Comparison of ENCODE assay signal across 9 mouse cellular contexts in the genomic region with DNA sequence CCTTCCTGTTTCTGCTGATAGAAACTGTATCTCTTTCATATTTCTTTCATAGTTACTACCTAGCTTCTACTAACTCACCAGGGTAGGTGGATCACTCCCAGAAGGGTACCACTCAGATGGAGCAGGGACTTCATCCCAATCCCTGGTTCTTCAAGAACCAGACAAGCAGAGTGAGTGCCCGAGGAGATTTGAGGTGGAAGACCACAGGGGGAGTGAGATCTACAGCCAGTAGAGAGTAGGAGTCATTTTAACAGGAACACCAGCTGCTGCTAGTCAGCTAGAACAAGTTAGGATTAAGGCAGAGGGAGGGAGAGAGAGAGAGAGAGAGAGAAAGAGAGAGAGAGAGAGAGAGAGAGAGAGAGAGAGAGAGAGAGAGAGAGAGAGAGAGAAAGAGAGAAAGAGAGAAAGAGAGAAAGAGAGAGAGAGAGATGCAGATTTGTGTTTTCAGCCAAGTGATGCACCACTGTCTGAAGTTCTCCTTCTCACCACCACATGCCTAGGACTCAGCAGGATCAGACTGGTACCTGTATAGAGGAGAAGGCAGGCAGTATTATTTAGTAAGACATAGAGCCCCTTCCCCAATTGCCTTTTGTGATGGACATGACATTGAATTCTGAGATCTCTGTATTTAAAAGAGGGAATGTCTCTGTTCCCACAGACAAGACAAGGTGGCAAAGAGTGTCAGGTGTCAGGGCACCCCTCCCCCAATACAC. TPM values are rescaled to one million over a fixed set of nuclear protein-coding genes. Genes with fewer than 3 reads are reported as not detected.
DNase-seq lines count a peak whose midpoint lies in the region; ATAC-seq and TF ChIP-seq lines count a peak whose summit lies in the region.
"Had no signal": no experiment of that assay in that cellular context is flagged by ENCODE, and none has a peak within 500 bp of the region (broad histone marks: within the 10 kb centered on the region; RNA-seq: fewer than 3 reads in every experiment).

No protein-coding gene starts in this region.

- peak overlapping the region; percentile 44; the same call in 1 of the 2 replicates for H3K4me2 ChIP-seq in lung, embryonic 15.5 days
- H3K4me2 ChIP-seq in hindbrain, embryonic 14.5 days (replicated peaks) = no peak overlapping the region
- H3K4me2 ChIP-seq: limb, embryonic 13.5 days had no signal

- ATAC-seq in lung, embryonic 15.5 days (ENCODE audit: borderline replicate concordance, extremely low read depth, low FRiP score, low TSS enrichment) = peak; percentile 21; the same call in 1 of the 2 replicates
- 0 out of 2 replicates have a peak, but pooled peaks have one; percentile 27 for ATAC-seq in hindbrain, embryonic 14.5 days (ENCODE audit: low FRiP score)
- ATAC-seq in erythroblast, adult 5-6 weeks (replicated peaks; ENCODE audit: low FRiP score, poor library complexity, severe bottlenecking) = no peak

- H3K27ac ChIP-seq in heart, embryonic 10.5 days = no peak overlapping the region
- H3K27ac ChIP-seq in lung, embryonic 15.5 days = peak overlapping the region; percentile 83; the same call in 1 of the 2 replicates
- 0 out of 2 replicates have a peak overlapping the region, but pooled peaks have one; percentile 3 for H3K27ac ChIP-seq in hindbrain, embryonic 14.5 days
- peak overlapping the region; percentile 92 for H3K27ac ChIP-seq in olfactory bulb, adult 2 months (ENCODE audit: insufficient read depth, low read depth, low read length)
- H3K27ac ChIP-seq: limb, embryonic 13.5 days had no signal

- TF ChIP-seq CTCF in olfactory bulb, adult 2 months (IDR thresholded peaks at IDR 0.05; ENCODE audit: insufficient read depth, low read depth, low read length) = no peak

- no peak overlapping the region for H3K4me3 ChIP-seq in heart, embryonic 10.5 days
- H3K4me3 ChIP-seq in lung, embryonic 15.5 days = no peak overlapping the region
- no peak overlapping the region for H3K4me3 ChIP-seq in hindbrain, embryonic 14.5 days (replicated peaks; ENCODE audit: low read length)
- H3K4me3 ChIP-seq in olfactory bulb, adult 2 months (ENCODE audit: insufficient read depth, low read depth, low read length) = no peak overlapping the region
- H3K4me3 ChIP-seq: limb, embryonic 13.5 days had no signal

- 49% methylated on average over 1 of the region's 1 CpGs for WGBS in heart, embryonic 10.5 days
- 29% methylated on average over 1 of the region's 1 CpGs for WGBS in lung, embryonic 15.5 days
- WGBS in hindbrain, embryonic 14.5 days = 63% methylated on average over 1 of the region's 1 CpGs
- 50% methylated on average over 1 of the region's 1 CpGs for WGBS in olfactory bulb, adult 2 months

- TF ChIP-seq POLR2A in olfactory bulb, adult 2 months (IDR thresholded peaks at IDR 0.05; ENCODE audit: insufficient read depth, low read depth, low read length) = no peak

- no peaks in the 10 kb centered on the region for H3K36me3 ChIP-seq in heart, embryonic 10.5 days
- H3K36me3 ChIP-seq in lung, embryonic 15.5 days = no peaks in the 10 kb centered on the region
- no peaks in the 10 kb centered on the region for H3K36me3 ChIP-seq in hindbrain, embryonic 14.5 days (replicated peaks; ENCODE audit: control insufficient read depth, insufficient read depth)
- H3K36me3 ChIP-seq: limb, embryonic 13.5 days had no signal

- intact Hi-C loops in heart, postnatal 36 days (cut with DNase I) = no loop called here
- intact Hi-C loops in left cerebral cortex, postnatal 36 days (cut with DNase I) = no loop called here

- H3K4me1 ChIP-seq in heart, embryonic 10.5 days = peaks cover 17% of the 10 kb centered on the region
- H3K4me1 ChIP-seq in lung, embryonic 15.5 days = peaks cover 14% of the 10 kb centered on the region
- 0 out of 2 replicates have a peak, but pooled peaks cover 4% of the 10 kb centered on the region for H3K4me1 ChIP-seq in hindbrain, embryonic 14.5 days (replicated peaks; ENCODE audit: control insufficient read depth, insufficient read depth, low read length)
- peaks cover 15% of the 10 kb centered on the region for H3K4me1 ChIP-seq in olfactory bulb, adult 2 months (ENCODE audit: control insufficient read depth, insufficient read depth, low read length)

- no peaks in the 10 kb centered on the region for H3K9me3 ChIP-seq in heart, embryonic 10.5 days
- no peaks in the 10 kb centered on the region for H3K9me3 ChIP-seq in lung, embryonic 15.5 days
- H3K9me3 ChIP-seq in hindbrain, embryonic 14.5 days (ENCODE audit: control insufficient read depth, low read length) = no peaks in the 10 kb centered on the region
- H3K9me3 ChIP-seq: limb, embryonic 13.5 days had no signal

- H3K9ac ChIP-seq in lung, embryonic 15.5 days = no peak overlapping the region
- H3K9ac ChIP-seq in hindbrain, embryonic 14.5 days = peak overlapping the region; percentile 4; the same call in 1 of the 2 replicates
- H3K9ac ChIP-seq: limb, embryonic 13.5 days had no signal

- H3K27me3 ChIP-seq in heart, embryonic 10.5 days (ENCODE audit: insufficient read depth, poor library complexity, severe bottlenecking) = no peaks in the 10 kb centered on the region
- no peaks in the 10 kb centered on the region for H3K27me3 ChIP-seq in lung, embryonic 15.5 days
- H3K27me3 ChIP-seq in hindbrain, embryonic 14.5 days (ENCODE audit: control insufficient read depth, insufficient read depth, low read length) = no peaks in the 10 kb centered on the region
- H3K27me3 ChIP-seq: limb, embryonic 13.5 days had no signal

- peak; percentile 30 for DNase-seq in heart, embryonic 10.5 days (ENCODE audit: low spot score)
- DNase-seq in heart, postnatal 36 days = no peak
- no peak for DNase-seq in lung, adult 18-20 months
- no peak for DNase-seq in hindbrain, embryonic 14.5 days (ENCODE audit: low spot score)
- DNase-seq in left cerebral cortex, postnatal 36 days (ENCODE audit: low spot score in 2 of 2) = no peak

RNA-seq across cellular contexts. Expression of gene Zfp648, which starts 51.4 kb away (rescaled TPM):
- 0.12 and 0.14 TPM in 2 replicates for polyA plus RNA-seq in heart, embryonic 10.5 days (2016; fragmentation: Nextera tagmentation; extraction: Ambion mirVana)
- total RNA-seq in heart, postnatal 36 days (2021) = not detected
- 0.11 and 0.17 TPM in 2 replicates for polyA plus RNA-seq in lung, embryonic 15.5 days (2015; fragmentation: Nextera tagmentation; extraction: Ambion mirVana)
- polyA plus RNA-seq in hindbrain, embryonic 14.5 days (2014; fragmentation: Nextera tagmentation; extraction: Ambion mirVana) = 1.2 and 1.4 TPM in 2 replicates
- polyA plus RNA-seq in olfactory bulb, adult 2 months (2012; ENCODE audit: insufficient read depth, insufficient read length, low replicate concordance, missing spikeins) = not detected in 2 replicates
- under 1 TPM; 0.75 to 0.76 TPM for total RNA-seq in left cerebral cortex, postnatal 36 days (2021)
- not detected in 2 replicates for total RNA-seq in erythroblast, adult 5-6 weeks (2015; ENCODE audit: low replicate concordance)
- total RNA-seq in erythroblast, adult 5-6 weeks (2017; ENCODE audit: low replicate concordance) = not detected in 2 replicates
